Mouse (Mus musculus): ENCODE measurements around the gene Rimbp2. TPM values are rescaled to one million over a fixed set of nuclear protein-coding genes. Genes with fewer than 3 reads are reported as not detected.

Rimbp2 gene
- polyA plus RNA-seq, 1 experiment: 0.17 TPM

- DNase-seq: no peak
- no peak for TF ChIP-seq CTCF (IDR thresholded peaks at IDR 0.05; ENCODE audit: insufficient read depth, low read length)
- no peak for TF ChIP-seq POLR2A (IDR thresholded peaks at IDR 0.05; ENCODE audit: borderline replicate concordance, extremely low read depth, low read depth, low read length)
- 94% methylated on average over 3 of the region's 3 CpGs for WGBS
These were observed 92.4 kb downstream of the Rimbp2 start for GRCm38 (mm10) chr5:128860907-128861306.

GRCm38 (mm10) chr5:128852791-128853190, 100.5 kb downstream of the Rimbp2 start:
- no peaks in the 10 kb centered on the region for H3K4me1 ChIP-seq (ENCODE audit: control insufficient read depth, insufficient read depth, low read length)

More at GRCm38 (mm10) chr5:128860907-128861306, 92.4 kb downstream of the Rimbp2 start:
- Histone ChIP-seq H3K4me1 (ENCODE audit: control insufficient read depth, insufficient read depth, low read length) (no peaks in the 10 kb centered on the region), H3K4me3 (replicated peaks; ENCODE audit: extremely low read depth, low read depth, low read length) (no peak overlapping the region)

DNA sequence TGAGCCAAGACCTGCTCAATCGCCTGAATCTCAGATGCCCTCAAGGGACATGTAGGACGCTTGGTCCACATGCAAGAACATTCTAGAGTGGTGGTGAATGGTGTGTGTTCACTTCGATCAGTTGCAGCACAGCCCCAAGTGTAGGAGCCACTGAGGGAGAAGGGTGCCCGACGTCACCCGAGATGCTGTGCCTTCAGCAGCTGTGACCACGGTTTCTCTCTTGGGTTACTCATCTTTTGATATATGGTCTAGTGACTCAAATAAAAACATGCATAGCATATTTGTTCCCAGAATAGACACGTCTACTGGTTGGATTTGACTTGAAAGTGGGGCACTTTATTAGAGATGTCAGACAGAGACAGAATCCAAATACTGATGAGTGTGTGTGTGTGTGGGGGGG, 105.5 kb downstream of the Rimbp2 start:
- no peak overlapping the region for H3K4me3 ChIP-seq (replicated peaks; ENCODE audit: extremely low read depth, low read depth, low read length)
- no peak for DNase-seq
- TF ChIP-seq CTCF (IDR thresholded peaks at IDR 0.05; ENCODE audit: insufficient read depth, low read length) (no peak), POLR2A (IDR thresholded peaks at IDR 0.05; ENCODE audit: borderline replicate concordance, extremely low read depth, low read depth, low read length) (no peak)
- H3K4me1 ChIP-seq (ENCODE audit: control insufficient read depth, insufficient read depth, low read length): no peaks in the 10 kb centered on the region
- 74% methylated on average over 8 of the region's 8 CpGs for WGBS

More at GRCm38 (mm10) chr5:128852791-128853190, 100.5 kb downstream of the Rimbp2 start:
- no peak overlapping the region for H3K4me3 ChIP-seq (replicated peaks; ENCODE audit: extremely low read depth, low read depth, low read length)
- no peak for TF ChIP-seq CTCF (IDR thresholded peaks at IDR 0.05; ENCODE audit: insufficient read depth, low read length)
- 56% methylated on average over 6 of the region's 6 CpGs for WGBS
- DNase-seq: no peak

DNA sequence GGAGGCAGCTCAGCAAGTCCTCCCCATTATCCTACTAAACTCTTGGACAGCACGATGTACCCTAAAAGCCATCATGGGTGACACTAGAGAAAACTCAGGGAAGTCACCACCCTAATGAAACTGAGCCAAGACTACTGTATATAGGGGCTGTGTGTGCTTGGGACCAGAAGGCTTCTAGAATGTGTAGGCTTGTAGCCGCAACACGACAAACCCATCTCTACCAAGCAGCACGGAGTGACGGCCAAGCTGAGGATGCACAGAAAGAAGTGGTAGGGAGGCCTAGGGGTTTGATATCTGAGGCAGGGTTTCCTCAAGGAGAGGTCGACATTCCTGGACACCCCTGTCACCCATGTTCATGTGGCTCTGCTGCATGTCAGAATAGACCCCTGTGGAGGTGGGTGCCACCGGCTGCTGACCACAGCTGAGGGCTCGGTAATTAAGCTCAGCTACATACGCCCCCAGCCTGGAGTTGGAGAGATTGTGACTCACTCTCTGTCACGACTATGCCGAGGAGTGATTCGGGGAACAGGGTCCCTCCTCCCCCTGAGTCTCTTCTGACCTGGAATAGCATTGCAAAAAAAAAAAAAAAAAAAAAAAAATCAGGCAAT, 106.7 kb downstream of the Rimbp2 start:
- TF ChIP-seq CTCF (IDR thresholded peaks at IDR 0.05; ENCODE audit: insufficient read depth, low read length): no peak
- no peak for TF ChIP-seq POLR2A (IDR thresholded peaks at IDR 0.05; ENCODE audit: borderline replicate concordance, extremely low read depth, low read depth, low read length)
- 85% methylated on average over 12 of the region's 12 CpGs for WGBS
- DNase-seq: no peak
- Histone ChIP-seq H3K4me1 (ENCODE audit: control insufficient read depth, insufficient read depth, low read length) (no peaks in the 10 kb centered on the region), H3K4me3 (replicated peaks; ENCODE audit: extremely low read depth, low read depth, low read length) (no peak overlapping the region)

DNA sequence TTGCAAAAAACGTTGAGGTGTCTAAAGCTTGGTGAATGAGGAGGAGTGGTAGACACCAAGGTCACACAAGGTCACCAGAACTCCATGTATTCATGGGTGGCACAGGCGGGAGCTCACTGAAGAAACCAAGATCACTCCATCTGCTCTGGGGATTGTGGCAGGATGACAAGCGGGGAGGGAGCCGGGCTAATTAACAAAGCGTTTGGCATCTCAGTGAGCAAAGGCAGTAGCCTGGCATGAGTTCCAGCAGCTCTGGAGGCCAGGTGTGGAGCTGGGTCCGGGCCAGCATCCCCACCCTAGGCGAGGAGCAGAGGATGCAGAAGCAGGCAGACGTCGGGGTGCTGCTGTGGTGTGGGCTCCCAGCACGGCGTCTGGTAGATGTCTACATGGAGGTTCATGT, 108.3 kb downstream of the Rimbp2 start:
- Histone ChIP-seq H3K4me1 (ENCODE audit: control insufficient read depth, insufficient read depth, low read length) (no peaks in the 10 kb centered on the region), H3K4me3 (replicated peaks; ENCODE audit: extremely low read depth, low read depth, low read length) (no peak overlapping the region)
- no peak for DNase-seq
- TF ChIP-seq POLR2A (IDR thresholded peaks at IDR 0.05; ENCODE audit: borderline replicate concordance, extremely low read depth, low read depth, low read length) (no peak), CTCF (IDR thresholded peaks at IDR 0.05; ENCODE audit: insufficient read depth, low read length) (no peak)
- 80% methylated on average over 11 of the region's 11 CpGs for WGBS

- no peak for DNase-seq
- TF ChIP-seq CTCF (IDR thresholded peaks at IDR 0.05; ENCODE audit: insufficient read depth, low read length) (0 out of 2 replicates have a peak, but pooled peaks have one; percentile 4), POLR2A (IDR thresholded peaks at IDR 0.05; ENCODE audit: borderline replicate concordance, extremely low read depth, low read depth, low read length) (no peak)
- WGBS: 47% methylated on average over 2 of the region's 2 CpGs
These were observed 109.3 kb downstream of the Rimbp2 start for GRCm38 (mm10) chr5:128843982-128844381.

DNA sequence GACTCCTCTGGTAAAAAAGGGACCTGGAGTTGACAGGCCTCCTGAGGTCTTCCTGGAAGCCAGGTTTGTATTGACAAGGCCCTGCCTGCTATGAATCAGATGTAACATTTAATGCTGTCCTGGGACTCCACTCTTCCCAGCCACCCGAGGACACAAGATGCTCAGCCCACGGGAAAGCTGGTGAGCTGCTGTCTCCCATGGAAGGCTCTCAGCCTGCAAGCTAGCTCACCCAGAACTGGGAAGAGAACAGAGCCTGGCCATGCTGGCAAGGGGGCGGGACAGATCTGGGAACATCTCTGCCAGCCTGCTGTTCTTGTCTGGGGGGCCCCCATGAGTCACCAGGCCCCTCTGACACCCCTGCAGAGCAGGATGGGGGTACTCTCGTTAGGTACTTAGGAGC, 111.7 kb downstream of the Rimbp2 start:
- WGBS: 68% methylated on average over 4 of the region's 4 CpGs
- no peaks in the 10 kb centered on the region for H3K4me1 ChIP-seq (ENCODE audit: control insufficient read depth, insufficient read depth, low read length)

More at GRCm38 (mm10) chr5:128843982-128844381, 109.3 kb downstream of the Rimbp2 start:
- no peaks in the 10 kb centered on the region for H3K4me1 ChIP-seq (ENCODE audit: control insufficient read depth, insufficient read depth, low read length)
- H3K4me3 ChIP-seq (replicated peaks; ENCODE audit: extremely low read depth, low read depth, low read length): no peak overlapping the region

GRCm38 (mm10) chr5:128837045-128837444, 116.2 kb downstream of the Rimbp2 start:
- H3K4me3 ChIP-seq (replicated peaks; ENCODE audit: extremely low read depth, low read depth, low read length): no peak overlapping the region
- no peaks in the 10 kb centered on the region for H3K4me1 ChIP-seq (ENCODE audit: control insufficient read depth, insufficient read depth, low read length)
- DNase-seq: no peak
- 91% methylated on average over 7 of the region's 7 CpGs for WGBS
- TF ChIP-seq POLR2A (IDR thresholded peaks at IDR 0.05; ENCODE audit: borderline replicate concordance, extremely low read depth, low read depth, low read length) (no peak), CTCF (IDR thresholded peaks at IDR 0.05; ENCODE audit: insufficient read depth, low read length) (no peak)

More for the DNA sequence above, 111.7 kb downstream of the Rimbp2 start:
- no peak for TF ChIP-seq CTCF (IDR thresholded peaks at IDR 0.05; ENCODE audit: insufficient read depth, low read length)
- TF ChIP-seq POLR2A (IDR thresholded peaks at IDR 0.05; ENCODE audit: borderline replicate concordance, extremely low read depth, low read depth, low read length): no peak
- H3K4me3 ChIP-seq (replicated peaks; ENCODE audit: extremely low read depth, low read depth, low read length): no peak overlapping the region
- DNase-seq: no peak

DNA sequence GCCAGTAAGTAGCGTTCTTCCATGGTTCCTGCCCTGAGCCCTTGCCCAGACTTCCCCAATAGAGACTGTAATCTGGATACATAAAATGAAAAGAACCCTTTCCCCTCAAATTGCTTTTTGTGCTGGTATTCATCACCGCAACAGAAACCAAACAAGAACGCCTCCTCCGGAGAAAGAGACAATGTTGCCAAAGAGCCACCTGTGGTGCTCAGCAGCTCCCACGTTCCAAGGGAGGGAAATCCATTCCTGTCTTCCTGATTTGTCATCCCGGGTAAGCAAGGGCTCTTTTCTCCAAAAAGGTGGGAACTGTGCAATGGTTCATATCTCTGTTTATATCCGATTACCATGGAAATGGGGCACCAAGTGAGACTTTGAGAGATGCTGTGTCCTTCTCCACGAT, 119.2 kb downstream of the Rimbp2 start:
- WGBS: 72% methylated on average over 8 of the region's 8 CpGs

GRCm38 (mm10) chr5:128822843-128823242, 130.4 kb downstream of the Rimbp2 start:
- TF ChIP-seq POLR2A (IDR thresholded peaks at IDR 0.05; ENCODE audit: borderline replicate concordance, extremely low read depth, low read depth, low read length) (no peak), CTCF (IDR thresholded peaks at IDR 0.05; ENCODE audit: insufficient read depth, low read length) (no peak)
- 69% methylated on average over 3 of the region's 3 CpGs for WGBS
- H3K4me3 ChIP-seq (replicated peaks; ENCODE audit: extremely low read depth, low read depth, low read length): no peak overlapping the region
- H3K4me1 ChIP-seq (ENCODE audit: control insufficient read depth, insufficient read depth, low read length): no peaks in the 10 kb centered on the region
- no peak for DNase-seq

More for the DNA sequence above, 119.2 kb downstream of the Rimbp2 start:
- no peak for DNase-seq
- no peak overlapping the region for H3K4me3 ChIP-seq (replicated peaks; ENCODE audit: extremely low read depth, low read depth, low read length)
- no peaks in the 10 kb centered on the region for H3K4me1 ChIP-seq (ENCODE audit: control insufficient read depth, insufficient read depth, low read length)
- no peak for TF ChIP-seq CTCF (IDR thresholded peaks at IDR 0.05; ENCODE audit: insufficient read depth, low read length)
- TF ChIP-seq POLR2A (IDR thresholded peaks at IDR 0.05; ENCODE audit: borderline replicate concordance, extremely low read depth, low read depth, low read length): no peak

Data from lung, adult 2 months (tissue).